Mouse (Mus musculus): ENCODE data around the gene Fam129b.

Gene Fam129b

GRCm38 (mm10) chr2:32860799-32861198 lies 15.1 kb upstream of the Fam129b start:
- no peak for DNase-seq (ENCODE audit: low read depth)

- DNase-seq (ENCODE audit: low read depth), result no peak
Measured at GRCm38 (mm10) chr2:32863317-32863716, 12.6 kb upstream of the Fam129b start.

GRCm38 (mm10) chr2:32864755-32865154 lies 11.2 kb upstream of the Fam129b start:
- DNase-seq (ENCODE audit: low read depth), result no peak

GRCm38 (mm10) chr2:32867354-32867753 lies 8.6 kb upstream of the Fam129b start:
- no peak for DNase-seq (ENCODE audit: low read depth)

- no peak for DNase-seq (ENCODE audit: low read depth)
Measured at GRCm38 (mm10) chr2:32869721-32870274, 6.1 kb upstream of the Fam129b start.

GRCm38 (mm10) chr2:32870275-32871100 lies 5.4 kb upstream of the Fam129b start:
- no peak for DNase-seq (ENCODE audit: low read depth)

GRCm38 (mm10) chr2:32874070-32874469 lies 1.8 kb upstream of the Fam129b start:
- no peak for DNase-seq (ENCODE audit: low read depth)

GRCm38 (mm10) chr2:32874951-32875674 lies 801 bp upstream of the Fam129b start:
- DNase-seq (ENCODE audit: low read depth), result no peak

GRCm38 (mm10) chr2:32876490-32877302 lies 782 bp downstream of the Fam129b start:
- DNase-seq (ENCODE audit: low read depth), result no peak

- DNase-seq (ENCODE audit: low read depth), result no peak
Measured at GRCm38 (mm10) chr2:32877303-32877702, 1.4 kb downstream of the Fam129b start.

- no peak for DNase-seq (ENCODE audit: low read depth)
Measured at GRCm38 (mm10) chr2:32877761-32878393, 2.0 kb downstream of the Fam129b start.

- DNase-seq (ENCODE audit: low read depth), result no peak
Measured at GRCm38 (mm10) chr2:32878396-32878795, 2.5 kb downstream of the Fam129b start.

GRCm38 (mm10) chr2:32879593-32879992 lies 3.7 kb downstream of the Fam129b start:
- no peak for DNase-seq (ENCODE audit: low read depth)

- no peak for DNase-seq (ENCODE audit: low read depth)
Measured at GRCm38 (mm10) chr2:32881054-32881453, 5.1 kb downstream of the Fam129b start.

GRCm38 (mm10) chr2:32881723-32882122 lies 5.8 kb downstream of the Fam129b start:
- DNase-seq (ENCODE audit: low read depth), result no peak

- DNase-seq (ENCODE audit: low read depth), result peak; percentile 76
Measured at GRCm38 (mm10) chr2:32882283-32883043, 6.5 kb downstream of the Fam129b start.

- DNase-seq (ENCODE audit: low read depth), result no peak
Measured at GRCm38 (mm10) chr2:32884745-32885144, 8.8 kb downstream of the Fam129b start.

GRCm38 (mm10) chr2:32888029-32888428 lies 12.1 kb downstream of the Fam129b start:
- no peak for DNase-seq (ENCODE audit: low read depth)

- DNase-seq (ENCODE audit: low read depth), result no peak
Measured at GRCm38 (mm10) chr2:32888551-32888950, 12.6 kb downstream of the Fam129b start.

- DNase-seq (ENCODE audit: low read depth), result no peak
Measured at GRCm38 (mm10) chr2:32890280-32890679, 14.4 kb downstream of the Fam129b start.

GRCm38 (mm10) chr2:32891278-32891677 lies 15.4 kb downstream of the Fam129b start:
- no peak for DNase-seq (ENCODE audit: low read depth)

Measured in c-Kit-positive CD71-negative TER-119-negative erythroid progenitor cells, embryonic 14.5 days (primary cell).